Mouse (Mus musculus) activated CD4-positive, CD25-positive, alpha-beta regulatory T cell, adult 4 months (primary cell): ENCODE results near the gene Cyp2j12. TPM values are rescaled to one million over a fixed set of nuclear protein-coding genes. Genes with fewer than 3 reads are reported as not detected.
"Not testable (repeated sequence)": the region's sequence is repeated elsewhere in the genome, so short reads cannot be mapped to it uniquely, and the experiment has no call there.

Experiments used
- ATAC-seq: one replicate; pipeline ENCODE4 v1.8.0; 2017
- polyA plus RNA-seq, 2 experiments: library from polyadenylated mRNA; unstranded; fragments of 100-300 nt; shearing (Covaris generic); gene quantifications; one replicate each; pipeline ENCODE4 v1.2.1; 2017

Gene Cyp2j12
- not detected for polyA plus RNA-seq

- ATAC-seq, result no peak
These were observed at the start of gene Cyp2j12 for GRCm38 (mm10) chr4:96140732-96141467. Cyp2j12 (minus strand) TSS chr4:96141152.

GRCm38 (mm10) chr4:96189321-96189720 is 48.4 kb upstream of the Cyp2j12 start:
- not testable (repeated sequence) for ATAC-seq

GRCm38 (mm10) chr4:96188671-96189070 is 47.7 kb upstream of the Cyp2j12 start:
- not testable (repeated sequence) for ATAC-seq

GRCm38 (mm10) chr4:96188146-96188545 is 47.2 kb upstream of the Cyp2j12 start:
- not testable (repeated sequence) for ATAC-seq

- ATAC-seq, result not testable (repeated sequence)
These were observed 43.8 kb upstream of the Cyp2j12 start for GRCm38 (mm10) chr4:96184716-96185115.

- no peak for ATAC-seq
These were observed 21.9 kb upstream of the Cyp2j12 start for GRCm38 (mm10) chr4:96162839-96163238.

GRCm38 (mm10) chr4:96161575-96161974 is 20.6 kb upstream of the Cyp2j12 start:
- ATAC-seq, result no peak

GRCm38 (mm10) chr4:96139226-96139625 is 1.7 kb downstream of the Cyp2j12 start:
- ATAC-seq, result no peak

- ATAC-seq, result no peak
These were observed 6.7 kb downstream of the Cyp2j12 start for GRCm38 (mm10) chr4:96134246-96134645.

GRCm38 (mm10) chr4:96096841-96097240 is 44.1 kb downstream of the Cyp2j12 start:
- ATAC-seq, result no peak

GRCm38 (mm10) chr4:96091869-96092268 is 49.1 kb downstream of the Cyp2j12 start:
- no peak for ATAC-seq

GRCm38 (mm10) chr4:96089356-96090048 is 51.5 kb downstream of the Cyp2j12 start:
- not testable (repeated sequence) for ATAC-seq

- no peak for ATAC-seq
These were observed 62.6 kb downstream of the Cyp2j12 start for GRCm38 (mm10) chr4:96078308-96078707.

GRCm38 (mm10) chr4:96077261-96078125 is 63.5 kb downstream of the Cyp2j12 start, which contains the start of gene Cyp2j13:
Cyp2j13 (minus strand) TSS chr4:96077546.
- no peak for ATAC-seq

GRCm38 (mm10) chr4:96062045-96062444 is 78.9 kb downstream of the Cyp2j12 start:
- no peak for ATAC-seq

- no peak for ATAC-seq
These were observed 80.8 kb downstream of the Cyp2j12 start for GRCm38 (mm10) chr4:96060106-96060505.

Other genes starting within 250 kb of the Cyp2j12 start
- 1 to 10 TPM; 7.4 to 8.2 TPM for gene Hook1, start 173.9 kb downstream of the Cyp2j12 start, polyA plus RNA-seq
- gene Cyp2j13, start 63.6 kb downstream of the Cyp2j12 start, polyA plus RNA-seq, result not detected
- not detected for gene Cyp2j7, start 95.5 kb upstream of the Cyp2j12 start, polyA plus RNA-seq
- gene Cyp2j11, start 207.5 kb upstream of the Cyp2j12 start, polyA plus RNA-seq, result not detected